Mouse (Mus musculus) liver, embryonic 13.5 days (tissue): ENCODE measurements around the gene Gm29735. TPM values are rescaled to one million over a fixed set of nuclear protein-coding genes. Genes with fewer than 3 reads are reported as not detected.

ENCODE experiments used
- ATAC-seq: fragments of 200-750 bp; cut with Nextera tagmentation; 2 replicates; pipeline ENCODE4 v1.8.0; 2017; ENCODE audit warnings: low read depth, mild to moderate bottlenecking, moderate number of reproducible peaks, moderate library complexity
- DNase-seq: peaks from one replicate; pipeline ENCODE4 v3.0.0; 2022
- H3K27ac ChIP-seq: fragments of 300-500 bp; sonication (generic); 2 replicates; pipeline ENCODE4 v1.5.1; 2015; ENCODE audit warnings: moderate library complexity, mild to moderate bottlenecking, inconsistent platforms
- H3K27me3 ChIP-seq: fragments of 300-500 bp; sonication (generic); 2 replicates; pipeline ENCODE4 v1.6.1; 2015; ENCODE audit warnings: mild to moderate bottlenecking, inconsistent platforms
- H3K36me3 ChIP-seq: fragments of 300-500 bp; sonication (generic); 2 replicates; pipeline ENCODE4 v1.6.1; 2015; ENCODE audit warnings: mild to moderate bottlenecking, inconsistent platforms
- H3K4me1 ChIP-seq: fragments of 300-500 bp; sonication (generic); replicated peaks from 2 replicates; pipeline ENCODE4 v1.6.1; 2015; ENCODE audit warnings: inconsistent platforms
- H3K4me2 ChIP-seq: fragments of 300-500 bp; sonication (generic); 2 replicates; pipeline ENCODE4 v1.6.1; 2015; ENCODE audit warnings: inconsistent platforms, mild to moderate bottlenecking, moderate library complexity
- H3K4me3 ChIP-seq: fragments of 300-500 bp; sonication (generic); replicated peaks from 2 replicates; pipeline ENCODE4 v1.5.1; 2015; ENCODE audit warnings: mild to moderate bottlenecking, inconsistent platforms
- H3K9ac ChIP-seq: fragments of 300-500 bp; sonication (generic); 2 replicates; pipeline ENCODE4 v1.6.1; 2015; ENCODE audit warnings: mild to moderate bottlenecking, inconsistent platforms
- H3K9me3 ChIP-seq: fragments of 300-500 bp; sonication (generic); replicated peaks from 2 replicates; pipeline ENCODE4 v1.6.1; 2016; ENCODE audit warnings: inconsistent platforms
- WGBS: fragments of 180-500 bp; shearing (Covaris S2); methylation state at CpG from one replicate; pipeline ENCODE4 v1.1.7; 2015; ENCODE audit not compliant: insufficient replicate concordance; 5-methylcytosine and 5-hydroxymethylcytosine counted together
- polyA plus RNA-seq: library from polyadenylated mRNA; unstranded; fragments of >200 nt; fragmentation: Nextera tagmentation; extraction: Ambion mirVana; gene quantifications from 2 replicates; pipeline ENCODE4 v1.2.1, GENCODE M21; 2015

Gm29735 gene
- polyA plus RNA-seq, 1 experiment from 2014 or later = not detected

- Histone ChIP-seq H3K27ac (no peak overlapping the region), H3K9ac (no peak overlapping the region), H3K9me3 (no peaks in the 10 kb centered on the region), H3K27me3 (no peaks in the 10 kb centered on the region; the same call in 1 of the 2 replicates), H3K4me1 (no peaks in the 10 kb centered on the region), H3K4me3 (no peak overlapping the region), H3K36me3 (no peaks in the 10 kb centered on the region), H3K4me2 (no peak overlapping the region)
- DNase-seq (no peak), ATAC-seq (no peak)
- WGBS = 12% methylated on average over 5 of the region's 5 CpGs
Measured at GRCm38 (mm10) chr7:142119632-142120031, 37.3 kb downstream of the Gm29735 start.

Other genes starting within 250 kb of the Gm29735 start
- gene Tollip, start 238.6 kb downstream of the Gm29735 start, polyA plus RNA-seq = 20.0 and 24.0 TPM in 2 replicates
- 0.07 and 0.10 TPM in 2 replicates for gene Brsk2, start 207.4 kb downstream of the Gm29735 start, polyA plus RNA-seq
- gene Mob2, start 96.0 kb downstream of the Gm29735 start, polyA plus RNA-seq = 62.5 and 64.3 TPM in 2 replicates
- 4.4 and 4.6 TPM in 2 replicates for gene Dusp8, start 61.3 kb downstream of the Gm29735 start, polyA plus RNA-seq
- not detected in 2 replicates for gene Gm45618, start 36.4 kb downstream of the Gm29735 start, polyA plus RNA-seq
- not detected in 2 replicates for gene Gm39115, start 21.1 kb downstream of the Gm29735 start, polyA plus RNA-seq
- gene Gm45337, start 12.5 kb downstream of the Gm29735 start, polyA plus RNA-seq = not detected in 2 replicates
- not detected in 2 replicates for gene Gm4553, start 8.6 kb upstream of the Gm29735 start, polyA plus RNA-seq
- gene Krtap5-2, start 18.9 kb upstream of the Gm29735 start, polyA plus RNA-seq = not detected in 2 replicates
- gene Gm10153, start 33.3 kb upstream of the Gm29735 start, polyA plus RNA-seq = not detected in 2 replicates
- not detected in 2 replicates for gene Krtap5-3, start 44.3 kb upstream of the Gm29735 start, polyA plus RNA-seq
- not detected in 2 replicates for gene Gm7579, start 54.7 kb upstream of the Gm29735 start, polyA plus RNA-seq
- not detected in 2 replicates for gene Krtap5-5, start 72.9 kb upstream of the Gm29735 start, polyA plus RNA-seq
- not detected in 2 replicates for gene Gm40460, start 84.0 kb upstream of the Gm29735 start, polyA plus RNA-seq
- gene Gm2431, start 101.2 kb upstream of the Gm29735 start, polyA plus RNA-seq = not detected in 2 replicates
- not detected in 2 replicates for gene Gm4559, start 117.2 kb upstream of the Gm29735 start, polyA plus RNA-seq
- not detected in 2 replicates for gene Krtap5-1, start 140.0 kb upstream of the Gm29735 start, polyA plus RNA-seq
- gene Krtap5-4, start 146.4 kb upstream of the Gm29735 start, polyA plus RNA-seq = not detected in 2 replicates
- 1.5 and 1.8 TPM in 2 replicates for gene Ifitm10, start 216.6 kb upstream of the Gm29735 start, polyA plus RNA-seq
- 0.61 TPM in 1 of 2 replicates, not detected in the other for gene Gm49369, start 225.6 kb upstream of the Gm29735 start, polyA plus RNA-seq
- 297 and 306 TPM in 2 replicates for gene Ctsd, start 230.9 kb upstream of the Gm29735 start, polyA plus RNA-seq